Mouse (Mus musculus) heart, postnatal 14 days (tissue): ENCODE data around the gene Fbxw4. TPM values are rescaled to one million over a fixed set of nuclear protein-coding genes. Genes with fewer than 3 reads are reported as not detected.
"Not testable (repeated sequence)": the region's sequence is repeated elsewhere in the genome, so short reads cannot be mapped to it uniquely, and the experiment has no call there.

ENCODE experiments used
- DNase-seq, 2 experiments: peaks; one replicate each; pipeline ENCODE4 v3.0.0; 2021 to 2022
- intact Hi-C: fragments of 180-260 bp; cut with DNase I; formaldehyde crosslinking; loops from one replicate; pipeline ENCODE4 v1.15.1; 2025
- total RNA-seq, 2 experiments: library from RNA; stranded (reverse); gene quantifications; 2 replicates each; pipeline ENCODE4 v1.2.3; 2021

The Fbxw4 gene
- total RNA-seq, 2 experiments from 2014 or later = 24.3 to 24.8 TPM

DNA sequence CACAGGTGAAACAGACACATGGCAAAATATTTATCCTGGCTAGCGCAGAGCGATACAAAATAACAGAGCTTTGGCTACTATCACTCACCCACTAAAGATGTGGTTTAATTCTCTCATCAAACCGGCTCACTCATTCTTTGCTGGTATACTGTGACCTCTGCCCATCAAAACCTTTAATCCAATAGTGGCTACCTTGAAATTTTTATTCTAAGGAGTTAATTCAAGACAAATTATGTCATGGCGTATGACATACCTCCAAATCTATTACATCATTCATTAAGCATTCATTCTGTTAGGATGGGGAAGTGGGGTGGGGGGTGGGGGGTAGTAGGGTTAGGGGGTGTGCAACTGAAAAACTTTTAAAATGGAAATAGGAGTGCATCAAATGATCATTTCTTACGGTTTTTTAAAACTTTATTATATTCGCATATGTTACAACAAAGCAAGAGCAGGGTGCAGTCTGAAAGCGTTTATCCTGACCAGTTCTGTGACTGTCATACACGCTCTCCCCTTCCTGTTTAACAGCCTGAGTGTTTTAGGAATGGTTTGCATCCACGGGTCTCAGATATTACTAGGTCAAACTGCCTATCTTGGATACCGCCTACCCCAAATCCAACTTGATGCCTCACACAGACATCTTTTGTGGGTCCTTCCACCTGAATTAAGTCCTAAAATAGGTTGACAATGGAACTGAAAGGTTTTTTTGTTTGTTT lies 1.4 kb downstream of the Fbxw4 start:
- DNase-seq = peak in 1 of 2 experiments; percentile 3
- intact Hi-C loops = loop anchor here (5.0 kb wide), 1 partner anchor 89 kb away; the partner anchor contains the start of gene Npm3

DNA sequence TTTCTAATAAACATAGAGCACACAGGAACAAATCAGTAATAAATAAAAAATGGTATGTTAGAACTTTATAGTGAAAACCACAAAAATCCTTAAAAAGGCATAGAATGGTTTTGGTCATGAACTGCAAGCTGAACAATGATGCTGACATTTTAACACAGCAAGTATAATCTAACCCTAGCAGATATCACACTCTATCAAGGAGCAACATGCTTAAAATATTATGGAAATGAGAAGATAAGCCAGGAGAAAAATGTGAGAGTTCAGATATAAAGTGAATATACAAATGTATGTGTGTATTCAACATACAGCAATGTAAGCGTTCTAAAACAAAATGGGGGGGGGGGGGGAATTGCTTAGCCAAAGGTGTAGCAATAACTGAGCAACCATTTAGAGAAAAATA lies 2.3 kb downstream of the Fbxw4 start:
- no peak for DNase-seq
- intact Hi-C loops = loop anchor here (5.0 kb wide), 1 partner anchor 89 kb away; the partner anchor contains the start of gene Npm3

DNA sequence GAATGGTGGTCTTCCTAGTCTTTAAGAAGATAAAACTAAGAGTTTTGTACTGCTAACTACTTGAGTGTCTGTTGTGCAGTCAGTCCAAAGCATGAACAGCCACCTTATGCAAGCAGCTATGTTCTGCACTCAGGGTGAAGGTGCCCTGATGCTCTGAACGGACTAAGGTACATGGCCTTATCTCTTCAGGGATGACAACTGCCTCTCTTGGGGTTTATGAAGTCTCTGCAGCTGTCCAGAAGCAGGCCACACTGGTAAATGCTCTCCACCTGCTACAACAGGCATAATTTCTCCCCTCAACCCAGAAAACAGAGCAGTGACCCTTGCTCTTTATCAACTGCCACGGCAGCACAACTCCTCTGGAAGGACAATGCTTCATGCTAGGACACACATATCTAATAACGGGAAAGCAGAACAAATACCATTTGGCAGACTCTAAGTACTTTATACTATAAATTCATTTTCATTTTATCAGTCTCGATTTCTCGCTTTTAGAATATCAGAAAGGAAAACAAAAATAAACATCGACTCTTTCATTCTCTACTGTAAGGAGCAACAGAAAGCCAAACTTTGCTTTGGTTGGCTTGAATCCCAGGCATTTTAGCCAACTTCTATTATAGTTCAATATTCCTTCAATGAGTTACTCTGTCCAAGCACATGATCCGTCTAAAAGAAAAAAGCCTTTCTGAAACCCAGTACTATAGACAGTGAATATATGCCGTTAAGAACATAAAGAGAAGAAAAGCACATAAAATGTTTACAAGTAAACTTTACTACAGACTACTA lies 3.1 kb downstream of the Fbxw4 start:
- DNase-seq = no peak
- intact Hi-C loops = loop anchor here (5.0 kb wide), 1 partner anchor 90 kb away; the partner anchor contains the start of gene Npm3

GRCm38 (mm10) chr19:45655870-45656269 lies 4.2 kb downstream of the Fbxw4 start:
- intact Hi-C loops = loop anchor here (5.0 kb wide), 1 partner anchor 91 kb away; the partner anchor contains the start of gene Npm3

GRCm38 (mm10) chr19:45653986-45654385 lies 6.1 kb downstream of the Fbxw4 start:
- intact Hi-C loops = no loop called here

More at GRCm38 (mm10) chr19:45655870-45656269, 4.2 kb downstream of the Fbxw4 start:
- DNase-seq = no peak

DNA sequence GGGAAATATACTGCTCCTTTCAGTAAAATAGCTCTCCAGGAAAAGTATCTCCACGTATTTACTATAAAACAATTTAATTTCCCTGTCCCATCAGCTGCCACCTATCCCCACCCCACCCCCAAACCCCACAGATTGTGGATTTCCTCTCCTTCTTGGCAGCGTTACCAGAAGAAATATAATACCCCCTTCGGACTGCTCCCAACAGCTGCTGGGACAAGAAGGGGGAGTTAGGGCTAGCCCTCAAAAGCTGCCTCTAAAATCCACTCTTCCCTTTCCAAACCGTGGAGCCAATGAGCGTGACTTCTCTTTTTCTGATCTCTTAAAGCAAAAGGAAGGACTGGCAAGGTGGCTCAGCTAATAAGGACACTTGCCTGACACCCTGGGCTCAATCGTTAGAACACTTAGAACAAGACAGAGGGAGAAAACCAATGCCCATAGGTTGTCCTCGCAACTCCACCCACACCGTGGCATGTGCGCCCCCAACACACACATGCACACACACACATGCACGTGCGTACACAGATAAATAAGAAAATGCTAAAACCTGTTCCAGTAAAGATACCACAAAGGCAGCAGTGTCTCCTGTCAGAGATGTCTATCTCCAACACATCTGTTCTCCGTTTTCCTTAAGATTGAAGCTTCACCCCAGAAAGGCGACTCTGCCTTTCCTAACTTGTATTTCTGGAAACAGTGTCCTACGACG lies 7.7 kb downstream of the Fbxw4 start:
- DNase-seq = no peak
- intact Hi-C loops = no loop called here

More at GRCm38 (mm10) chr19:45653986-45654385, 6.1 kb downstream of the Fbxw4 start:
- no peak for DNase-seq

DNA sequence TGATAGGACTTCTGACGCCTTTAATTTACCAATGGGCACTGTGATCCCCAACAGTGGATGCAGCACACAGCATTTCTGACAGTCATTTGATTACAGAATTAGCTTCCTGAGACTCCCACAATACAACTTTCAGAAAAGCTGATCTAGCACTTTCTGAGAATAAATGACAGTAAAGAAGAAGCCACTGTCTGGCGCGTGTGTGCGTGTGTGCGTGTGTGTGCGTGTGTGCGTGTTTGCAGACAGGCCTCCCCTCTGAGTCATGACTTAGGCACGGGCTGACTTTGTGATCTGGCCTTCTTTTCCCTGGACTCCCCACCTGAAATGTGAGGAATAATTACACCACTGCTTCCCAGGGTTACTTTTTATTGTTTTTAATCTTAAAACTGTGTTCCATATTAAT lies 8.6 kb downstream of the Fbxw4 start:
- DNase-seq = no peak
- intact Hi-C loops = no loop called here

GRCm38 (mm10) chr19:45649776-45650175 lies 10.3 kb downstream of the Fbxw4 start:
- DNase-seq = no peak
- intact Hi-C loops = no loop called here

GRCm38 (mm10) chr19:45648469-45648868 lies 11.6 kb downstream of the Fbxw4 start:
- DNase-seq, intact Hi-C loops: not testable (repeated sequence)

DNA sequence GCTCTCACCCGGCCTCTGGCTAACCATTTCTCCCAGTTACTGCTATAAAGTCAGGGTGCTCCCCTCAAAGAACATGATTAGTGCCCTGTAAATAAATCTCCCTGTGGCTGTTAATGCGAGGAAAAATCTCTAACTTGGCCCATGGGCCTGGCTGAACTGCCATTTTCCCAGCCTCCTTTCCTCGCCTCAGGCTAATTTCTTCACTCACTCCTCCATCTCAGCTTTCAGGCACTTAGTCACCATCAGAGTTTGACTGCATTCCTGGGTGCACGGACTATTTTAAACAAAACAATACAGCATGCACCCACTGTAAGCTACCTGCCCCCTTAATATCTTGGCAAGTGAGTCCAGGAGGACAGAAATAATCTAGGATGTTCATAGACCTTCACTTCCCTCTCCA lies 13.2 kb downstream of the Fbxw4 start:
- intact Hi-C loops = no loop called here
- no peak for DNase-seq

- intact Hi-C loops = no loop called here
These were observed 19.4 kb downstream of the Fbxw4 start for GRCm38 (mm10) chr19:45640691-45641090.

GRCm38 (mm10) chr19:45635960-45636359 lies 24.2 kb downstream of the Fbxw4 start:
- DNase-seq = no peak
- intact Hi-C loops = no loop called here

More at GRCm38 (mm10) chr19:45640691-45641090, 19.4 kb downstream of the Fbxw4 start:
- no peak for DNase-seq

DNA sequence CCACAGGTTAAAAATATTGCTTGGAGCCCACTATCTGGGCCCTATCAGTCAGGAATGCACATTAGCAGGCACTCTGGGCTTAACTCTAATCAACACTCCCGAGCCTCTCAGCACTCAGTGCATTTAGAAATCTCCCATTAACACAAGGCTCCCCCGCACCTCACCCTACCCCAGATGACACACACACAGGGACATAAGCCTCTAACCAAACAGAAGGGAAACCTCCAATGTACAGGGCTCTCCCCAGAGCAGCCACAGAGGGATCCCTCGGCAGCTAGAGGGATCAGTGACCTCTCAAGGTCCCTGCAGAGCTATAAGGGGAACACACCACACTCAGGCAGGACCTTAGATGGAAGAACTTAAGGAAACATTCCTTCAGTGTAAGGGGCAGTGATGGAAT lies 28.5 kb downstream of the Fbxw4 start:
- intact Hi-C loops = no loop called here
- DNase-seq = no peak

DNA sequence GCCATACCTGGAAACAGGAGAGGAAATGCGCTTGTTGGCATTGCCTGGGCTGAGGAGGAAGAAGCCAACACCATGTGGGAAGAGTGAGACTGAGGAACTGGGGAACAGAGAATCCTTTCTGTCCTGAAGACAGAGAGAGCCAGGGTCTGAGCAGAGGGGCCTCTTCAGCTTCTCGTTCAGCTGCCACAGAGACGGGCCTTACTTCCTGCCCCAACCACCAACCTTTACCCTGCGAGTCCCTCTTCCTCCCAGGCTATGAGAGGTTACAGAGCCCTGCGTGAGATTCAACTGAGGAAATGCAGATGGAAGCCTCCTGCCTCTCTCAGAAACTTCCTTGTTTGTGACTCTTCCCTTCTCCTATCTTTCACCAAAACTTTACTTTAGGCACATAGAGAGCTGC lies 29.2 kb downstream of the Fbxw4 start:
- DNase-seq = no peak
- intact Hi-C loops = no loop called here

DNA sequence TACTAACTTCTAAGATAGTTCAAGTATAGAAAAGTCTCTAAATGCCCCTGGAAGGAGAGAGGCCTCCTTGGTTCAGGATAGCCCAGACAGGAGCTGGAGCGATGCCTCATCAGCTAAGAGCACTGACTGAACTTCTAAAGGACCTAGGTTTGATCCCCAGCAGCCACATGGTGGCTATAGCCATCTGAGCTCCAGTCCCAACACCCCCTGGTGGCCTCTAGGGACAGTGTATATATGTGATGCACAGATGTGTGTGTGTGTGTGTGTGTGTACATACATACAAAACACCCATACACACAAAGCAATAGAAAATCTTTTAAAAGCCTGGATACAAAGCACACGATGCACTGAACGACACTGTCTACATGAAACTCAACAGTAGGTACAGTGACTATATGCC lies 30.9 kb downstream of the Fbxw4 start:
- DNase-seq = no peak
- intact Hi-C loops = no loop called here

- intact Hi-C loops = no loop called here
- no peak for DNase-seq
These were observed 31.5 kb downstream of the Fbxw4 start for GRCm38 (mm10) chr19:45628649-45629048.

DNA sequence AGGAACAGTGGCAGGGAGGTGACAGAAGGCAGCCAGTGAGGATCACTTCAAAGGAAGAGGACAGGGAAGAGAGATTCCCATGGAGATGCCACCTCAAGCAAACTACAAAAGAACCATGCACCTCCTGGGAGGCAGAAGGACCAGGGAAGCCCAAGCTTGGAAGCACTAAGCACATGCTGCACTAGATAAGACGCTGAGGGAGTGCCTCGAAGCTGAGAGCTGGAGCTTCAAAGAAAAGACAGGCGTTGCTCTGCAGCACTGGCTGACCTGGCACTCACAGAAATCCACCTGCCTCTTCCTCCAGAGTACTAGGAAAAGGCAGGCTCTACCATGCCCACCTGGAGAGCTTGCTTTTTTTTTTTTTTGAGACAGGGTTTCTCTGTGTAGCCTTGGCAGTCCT lies 33.1 kb downstream of the Fbxw4 start:
- no peak for DNase-seq
- intact Hi-C loops = no loop called here

DNA sequence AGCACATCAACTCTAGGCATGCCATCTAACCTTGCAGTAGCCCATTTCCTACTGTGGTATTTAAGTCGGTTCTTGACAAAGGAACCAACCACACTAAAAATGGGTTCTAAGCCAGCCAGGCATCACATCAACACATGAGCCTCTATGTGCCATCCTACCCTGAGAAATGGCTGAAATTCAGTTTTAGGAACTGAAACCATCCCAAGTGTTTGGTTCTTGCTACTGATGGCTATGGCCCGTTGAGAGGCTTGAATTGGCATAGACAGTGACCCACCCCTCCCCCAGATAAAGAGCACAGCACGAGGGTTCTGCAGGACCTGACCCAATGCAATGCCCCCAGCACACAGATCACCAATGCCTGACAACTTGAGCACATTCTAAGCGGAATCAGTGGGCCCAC lies 36.4 kb downstream of the Fbxw4 start:
- intact Hi-C loops = no loop called here
- no peak for DNase-seq

DNA sequence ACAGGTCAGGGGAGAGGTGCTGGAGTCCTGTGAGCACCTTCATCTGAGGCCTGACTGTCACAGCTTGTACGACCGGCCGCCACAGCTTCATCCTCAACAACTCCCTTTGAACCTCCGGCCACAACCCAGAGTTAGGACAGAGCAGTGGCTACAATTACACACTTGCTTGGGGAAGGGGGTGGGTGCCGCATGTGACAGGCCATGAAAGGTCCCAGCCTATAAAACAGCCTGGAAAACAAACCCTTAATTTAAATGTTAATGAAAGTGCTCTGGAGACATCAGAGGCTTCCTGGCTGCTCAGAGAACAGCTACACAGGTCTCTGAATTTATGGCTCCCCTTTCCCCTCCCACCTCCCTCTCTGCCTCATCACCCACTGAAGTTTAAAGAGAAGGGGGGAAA lies 38.0 kb downstream of the Fbxw4 start:
- no peak for DNase-seq
- intact Hi-C loops = no loop called here

GRCm38 (mm10) chr19:45621061-45621460 lies 39.1 kb downstream of the Fbxw4 start:
- intact Hi-C loops = no loop called here

More at GRCm38 (mm10) chr19:45621061-45621460, 39.1 kb downstream of the Fbxw4 start:
- DNase-seq = no peak
